Mouse (Mus musculus) neural tube, embryonic 12.5 days (tissue): Measurements from ENCODE around the gene Muc13. TPM values are rescaled to one million over a fixed set of nuclear protein-coding genes. Genes with fewer than 3 reads are reported as not detected.
A peak's percentile ranks its signal among the peaks of the same experiment; 100 is the strongest.

Experiments used
- ATAC-seq: fragments of 200-750 bp; cut with Nextera tagmentation; 2 replicates; pipeline ENCODE4 v1.8.0; 2017; ENCODE audit warnings: low read depth, mild to moderate bottlenecking, moderate TSS enrichment, moderate library complexity; ENCODE audit not compliant: low FRiP score
- H3K27ac ChIP-seq: fragments of 300-500 bp; sonication (generic); 2 replicates; pipeline ENCODE4 v1.5.1; 2016
- H3K27me3 ChIP-seq: fragments of 300-500 bp; sonication (generic); replicated peaks from 2 replicates; pipeline ENCODE4 v1.6.1; 2016; ENCODE audit warnings: mild to moderate bottlenecking
- H3K36me3 ChIP-seq: fragments of 300-500 bp; sonication (generic); 2 replicates; pipeline ENCODE4 v1.6.1; 2016; ENCODE audit warnings: mild to moderate bottlenecking
- H3K4me1 ChIP-seq: fragments of 300-500 bp; sonication (generic); 2 replicates; pipeline ENCODE4 v1.6.1; 2016
- H3K4me2 ChIP-seq: fragments of 300-500 bp; sonication (generic); replicated peaks from 2 replicates; pipeline ENCODE4 v1.6.1; 2016; ENCODE audit warnings: mild to moderate bottlenecking
- H3K4me3 ChIP-seq: fragments of 300-500 bp; sonication (generic); 2 replicates; pipeline ENCODE4 v1.5.1; 2016
- H3K9ac ChIP-seq: fragments of 300-500 bp; sonication (generic); 2 replicates; pipeline ENCODE4 v1.6.1; 2016; ENCODE audit warnings: mild to moderate bottlenecking
- H3K9me3 ChIP-seq: fragments of 300-500 bp; sonication (generic); 2 replicates; pipeline ENCODE4 v1.6.1; 2016; ENCODE audit warnings: mild to moderate bottlenecking
- WGBS: fragments of 180-500 bp; shearing (Covaris S2); methylation state at CpG from one replicate; pipeline ENCODE4 v1.1.7; 2016; 5-methylcytosine and 5-hydroxymethylcytosine counted together
- polyA plus RNA-seq: library from polyadenylated mRNA; unstranded; fragments of >200 nt; fragmentation: Nextera tagmentation; extraction: Ambion mirVana; gene quantifications from 2 replicates; pipeline ENCODE4 v1.2.1, GENCODE M21; 2016

The Muc13 gene
- polyA plus RNA-seq, 1 experiment from 2014 or later: 0.16 TPM

DNA sequence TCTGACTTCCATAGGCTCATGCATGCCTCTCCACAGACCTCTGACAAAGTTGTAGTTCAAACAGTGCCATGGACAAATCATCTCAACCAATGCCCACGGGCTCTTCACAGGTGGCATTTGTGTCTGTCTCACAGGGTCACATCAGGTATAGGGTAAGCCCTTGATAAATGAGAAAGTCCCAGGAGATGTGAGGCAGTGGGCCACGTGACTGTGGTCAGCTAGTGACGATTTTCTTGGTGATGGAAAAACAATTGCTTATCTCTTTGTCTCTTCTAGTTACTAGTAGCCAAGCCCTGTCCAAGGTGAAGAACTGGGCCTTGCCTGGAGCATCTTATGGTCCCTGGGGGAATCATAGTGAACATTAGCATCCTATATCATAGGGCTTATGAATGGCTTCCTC lies 2.9 kb downstream of the Muc13 start:
- Histone ChIP-seq H3K9me3 (no peaks in the 10 kb centered on the region), H3K36me3 (no peaks in the 10 kb centered on the region), H3K9ac (no peak overlapping the region), H3K4me3 (no peak overlapping the region), H3K4me1 (no peaks in the 10 kb centered on the region), H3K27ac (no peak overlapping the region), H3K27me3 (no peaks in the 10 kb centered on the region), H3K4me2 (no peak overlapping the region)
- 91% methylated on average over 3 of the region's 3 CpGs for WGBS
- ATAC-seq: no peak

GRCm38 (mm10) chr16:33797860-33798259 lies 4.0 kb downstream of the Muc13 start:
- Histone ChIP-seq H3K4me3 (no peak overlapping the region), H3K9me3 (no peaks in the 10 kb centered on the region), H3K9ac (no peak overlapping the region), H3K27me3 (no peaks in the 10 kb centered on the region), H3K4me1 (no peaks in the 10 kb centered on the region), H3K27ac (no peak overlapping the region), H3K36me3 (no peaks in the 10 kb centered on the region), H3K4me2 (no peak overlapping the region)
- ATAC-seq: no peak
- WGBS: 49% methylated on average over 5 of the region's 5 CpGs

- ATAC-seq: no peak
These were observed 16.2 kb downstream of the Muc13 start for GRCm38 (mm10) chr16:33810002-33810401.

GRCm38 (mm10) chr16:33818413-33819165 lies 24.8 kb downstream of the Muc13 start:
- Histone ChIP-seq H3K27me3 (no peaks in the 10 kb centered on the region), H3K27ac (no peak overlapping the region), H3K9me3 (no peaks in the 10 kb centered on the region), H3K4me3 (no peak overlapping the region), H3K9ac (no peak overlapping the region), H3K4me2 (no peak overlapping the region), H3K4me1 (no peaks in the 10 kb centered on the region), H3K36me3 (no peaks in the 10 kb centered on the region)
- WGBS: 92% methylated on average over 7 of the region's 7 CpGs
- ATAC-seq: no peak

More at GRCm38 (mm10) chr16:33810002-33810401, 16.2 kb downstream of the Muc13 start:
- no peaks in the 10 kb centered on the region for H3K27me3 ChIP-seq
- no peak overlapping the region for H3K9ac ChIP-seq
- H3K4me2 ChIP-seq: no peak overlapping the region
- H3K4me3 ChIP-seq: no peak overlapping the region
- WGBS: 71% methylated on average over 3 of the region's 3 CpGs
- no peaks in the 10 kb centered on the region for H3K4me1 ChIP-seq
- no peaks in the 10 kb centered on the region for H3K9me3 ChIP-seq
- no peaks in the 10 kb centered on the region for H3K36me3 ChIP-seq
- no peak overlapping the region for H3K27ac ChIP-seq

DNA sequence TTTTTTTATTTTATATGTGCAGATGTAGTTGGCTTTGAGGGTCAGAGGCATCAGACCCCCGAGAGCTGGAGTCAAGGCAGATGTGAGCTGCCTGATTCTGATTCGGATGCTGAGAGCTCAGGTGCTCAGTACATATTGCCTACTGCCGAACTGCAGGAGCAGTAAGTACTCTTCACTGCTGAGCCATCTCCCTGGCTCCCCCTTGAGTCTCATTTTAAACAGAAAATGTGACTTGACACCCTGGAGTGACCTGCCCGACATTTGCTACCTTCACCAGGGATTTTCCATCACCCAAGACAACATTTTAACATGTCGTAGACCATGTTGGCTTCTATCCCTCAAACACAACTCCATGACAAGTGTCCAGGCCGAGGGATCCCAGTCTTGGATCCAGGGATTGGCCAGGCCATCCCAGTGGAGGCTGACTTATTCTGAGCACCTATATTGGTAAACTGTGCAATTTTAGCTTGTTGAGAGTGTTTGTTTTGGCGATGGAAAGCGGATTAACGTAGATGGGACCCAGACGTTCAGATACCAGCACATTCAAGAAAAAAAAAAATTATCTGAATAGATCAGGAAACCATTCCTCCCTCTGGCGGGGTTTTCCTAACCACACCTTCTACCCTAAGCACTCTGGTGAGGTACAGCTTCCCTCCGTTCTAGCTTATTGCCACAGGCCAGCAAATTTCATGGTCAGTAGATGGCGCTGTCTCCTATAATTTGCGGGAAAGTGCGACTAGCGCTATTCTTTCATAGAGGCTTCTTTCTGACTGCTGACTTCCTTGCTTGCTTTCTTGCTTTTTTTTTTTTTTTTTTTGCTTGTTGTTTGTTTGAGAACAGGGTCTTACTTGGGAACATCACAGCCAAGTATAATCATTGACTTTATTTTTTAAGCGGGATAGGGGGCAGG lies 26.7 kb downstream of the Muc13 start:
- no peak overlapping the region for H3K27ac ChIP-seq
- H3K9ac ChIP-seq: no peak overlapping the region
- H3K4me2 ChIP-seq: no peak overlapping the region
- no peak overlapping the region for H3K4me3 ChIP-seq
- 23% methylated on average over 17 of the region's 17 CpGs for WGBS
- H3K36me3 ChIP-seq: no peaks in the 10 kb centered on the region
- H3K27me3 ChIP-seq: no peaks in the 10 kb centered on the region
- H3K4me1 ChIP-seq: no peaks in the 10 kb centered on the region
- H3K9me3 ChIP-seq: no peaks in the 10 kb centered on the region
- ATAC-seq: no peak

- Histone ChIP-seq H3K36me3 (no peaks in the 10 kb centered on the region), H3K4me1 (peaks cover 6% of the 10 kb centered on the region; the same call in 1 of the 2 replicates), H3K27ac (no peak overlapping the region), H3K27me3 (peaks cover 9% of the 10 kb centered on the region), H3K4me3 (no peak overlapping the region), H3K9me3 (no peaks in the 10 kb centered on the region), H3K9ac (no peak overlapping the region), H3K4me2 (no peak overlapping the region)
- 77% methylated on average over 6 of the region's 6 CpGs for WGBS
- no peak for ATAC-seq
These were observed 30.8 kb downstream of the Muc13 start for GRCm38 (mm10) chr16:33824603-33825002.

DNA sequence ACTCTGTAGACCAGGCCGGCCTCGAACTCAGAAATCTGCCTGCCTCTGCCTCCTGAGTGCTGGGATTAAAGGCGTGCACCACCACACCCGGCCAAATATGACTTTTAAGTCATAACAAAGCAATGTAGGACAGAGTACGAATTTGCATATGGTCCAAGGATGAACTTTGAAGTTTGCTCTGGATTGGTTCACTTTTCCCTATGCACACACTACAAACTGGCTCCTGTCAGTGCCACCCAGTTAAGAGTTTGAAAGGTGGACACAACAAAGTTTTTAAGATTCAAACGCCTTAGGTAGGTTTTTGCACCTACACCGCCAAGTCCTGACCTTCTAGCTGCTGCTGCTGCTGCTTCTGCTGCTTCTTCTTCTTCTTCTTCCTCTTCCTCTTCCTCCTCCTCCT lies 34.7 kb downstream of the Muc13 start:
- Histone ChIP-seq H3K4me2 (no peak overlapping the region), H3K9ac (no peak overlapping the region), H3K36me3 (no peaks in the 10 kb centered on the region), H3K27me3 (peaks cover 27% of the 10 kb centered on the region), H3K9me3 (no peaks in the 10 kb centered on the region), H3K27ac (no peak overlapping the region), H3K4me1 (peaks cover 18% of the 10 kb centered on the region), H3K4me3 (no peak overlapping the region)
- WGBS: 87% methylated on average over 7 of the region's 7 CpGs
- ATAC-seq: no peak

DNA sequence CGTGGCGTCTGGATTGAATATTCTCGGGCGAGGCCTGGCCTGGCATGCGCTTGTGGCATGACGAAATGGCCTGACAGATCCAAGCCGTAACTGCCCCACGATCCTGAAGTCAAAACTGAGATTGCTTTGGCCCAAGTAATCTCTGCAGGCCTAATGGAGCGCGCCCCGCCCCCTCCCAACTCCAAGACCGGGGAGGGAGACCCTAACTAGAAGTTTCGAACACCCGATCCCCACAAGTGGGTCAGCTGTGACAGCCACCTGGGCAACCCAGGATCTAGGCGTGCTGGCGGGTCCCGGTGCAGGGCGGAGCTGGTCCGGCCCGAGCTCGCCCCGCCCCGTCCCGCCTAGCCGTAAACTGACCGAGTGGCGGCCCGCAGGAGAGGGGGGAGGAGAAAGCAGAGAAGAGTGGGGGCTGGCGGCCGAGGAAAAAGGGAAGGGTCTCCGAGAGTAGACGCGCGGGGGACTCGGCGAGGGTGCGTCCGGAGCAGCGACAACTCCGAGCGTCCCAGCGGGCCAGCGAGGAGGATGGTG lies 35.5 kb downstream of the Muc13 start, which contains the start of gene Itgb5:
Gene Itgb5, plus strand, starts transcription at position 365 of the 531 bp plus-strand sequence.
- ATAC-seq: peak; percentile 70
- Histone ChIP-seq H3K9me3 (no peaks in the 10 kb centered on the region), H3K4me3 (peak within 1 kb of the TSS; percentile 72), H3K27me3 (peaks cover 27% of the 10 kb centered on the region), H3K4me1 (peaks cover 27% of the 10 kb centered on the region), H3K9ac (peak within 1 kb of the TSS; percentile 61), H3K27ac (no peak within 1 kb of the TSS), H3K36me3 (no peaks in the 10 kb centered on the region), H3K4me2 (peak within 1 kb of the TSS; percentile 98)
- under 1% methylated on average over 43 of the region's 43 CpGs for WGBS

DNA sequence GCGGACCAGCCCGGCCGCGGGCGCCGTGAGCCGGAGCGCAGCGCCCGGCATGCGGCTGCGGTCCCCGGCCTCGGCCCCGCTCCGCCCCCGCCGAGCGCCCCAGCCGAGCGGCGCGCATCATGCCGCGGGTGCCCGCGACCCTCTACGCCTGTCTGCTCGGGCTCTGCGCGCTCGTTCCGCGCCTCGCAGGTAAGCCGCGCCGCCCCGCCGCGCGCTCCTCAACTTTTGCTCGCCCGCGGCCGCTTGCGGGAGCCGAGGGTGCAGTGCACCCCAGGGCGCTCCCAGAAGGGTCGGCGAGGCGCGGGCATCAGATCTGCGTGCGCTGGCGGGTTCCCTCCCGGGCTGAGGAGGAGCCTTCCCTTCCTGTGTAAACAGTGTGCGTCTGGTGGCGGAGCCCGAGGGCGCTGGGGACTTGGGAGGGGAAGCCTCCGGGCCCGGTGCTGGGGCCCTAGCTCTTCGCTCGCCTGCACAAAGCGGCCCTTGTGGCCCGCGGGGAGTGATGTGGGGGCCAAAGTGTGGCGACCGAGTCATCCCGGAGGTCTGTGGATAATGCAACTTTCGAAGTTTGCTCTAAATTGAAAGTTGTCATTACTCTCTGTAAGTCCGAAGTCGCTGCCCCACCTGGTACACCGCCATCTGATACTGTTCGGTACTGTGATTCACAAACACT lies 36.1 kb downstream of the Muc13 start:
- Histone ChIP-seq H3K36me3 (no peaks in the 10 kb centered on the region), H3K9ac (peak overlapping the region; percentile 61), H3K4me2 (peak overlapping the region; percentile 98), H3K9me3 (no peaks in the 10 kb centered on the region), H3K27me3 (peaks cover 27% of the 10 kb centered on the region), H3K4me1 (peaks cover 27% of the 10 kb centered on the region), H3K4me3 (peak overlapping the region; percentile 72), H3K27ac (no peak overlapping the region)
- under 1% methylated on average over 73 of the region's 76 CpGs for WGBS
- ATAC-seq: peak; percentile 60

GRCm38 (mm10) chr16:33830512-33831105 lies 36.8 kb downstream of the Muc13 start:
- Histone ChIP-seq H3K36me3 (no peaks in the 10 kb centered on the region), H3K4me2 (peak overlapping the region; percentile 98), H3K4me3 (peak overlapping the region; percentile 72), H3K27ac (no peak overlapping the region), H3K9ac (0 out of 2 replicates have a peak overlapping the region, but pooled peaks have one; percentile 61), H3K9me3 (no peaks in the 10 kb centered on the region), H3K27me3 (peaks cover 31% of the 10 kb centered on the region), H3K4me1 (peaks cover 27% of the 10 kb centered on the region)
- 3% methylated on average over 18 of the region's 18 CpGs for WGBS
- no peak for ATAC-seq

DNA sequence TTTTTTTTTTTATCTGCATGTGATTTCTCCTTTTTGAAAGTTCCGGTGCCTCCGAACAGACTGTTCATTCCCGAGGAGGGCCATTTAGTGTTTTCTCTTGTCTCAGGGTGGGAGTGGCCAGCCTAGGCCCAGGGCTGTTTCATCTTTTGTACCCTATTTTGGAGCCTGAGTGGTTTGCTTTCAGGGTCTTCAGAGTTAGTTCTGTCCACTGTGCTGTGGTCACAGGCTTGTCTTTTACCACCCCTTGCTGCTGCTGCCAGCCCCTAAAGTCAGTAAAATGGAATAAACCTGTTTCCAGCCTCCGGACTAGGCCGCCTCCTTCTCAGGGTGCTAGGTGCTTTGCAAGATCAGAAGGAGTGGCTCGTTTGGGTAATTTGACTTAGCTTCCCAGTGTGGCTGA lies 38.2 kb downstream of the Muc13 start:
- ATAC-seq: no peak
- H3K27ac ChIP-seq: no peak overlapping the region
- no peaks in the 10 kb centered on the region for H3K9me3 ChIP-seq
- whole genome bisulfite sequencing: 26% methylated on average over 6 of the region's 6 CpGs
- peaks cover 31% of the 10 kb centered on the region for H3K27me3 ChIP-seq
- H3K4me1 ChIP-seq: peaks cover 27% of the 10 kb centered on the region
- H3K4me2 ChIP-seq: no peak overlapping the region; the same call in 1 of the 2 replicates
- H3K36me3 ChIP-seq: no peaks in the 10 kb centered on the region
- H3K9ac ChIP-seq: no peak overlapping the region
- no peak overlapping the region for H3K4me3 ChIP-seq
